Mouse (Mus musculus): ENCODE measurements around the gene Vmac. TPM values are rescaled to one million over a fixed set of nuclear protein-coding genes. Genes with fewer than 3 reads are reported as not detected.

The Vmac gene
- polyA plus RNA-seq, 1 experiment from 2014 or later = 17.5 TPM

DNA sequence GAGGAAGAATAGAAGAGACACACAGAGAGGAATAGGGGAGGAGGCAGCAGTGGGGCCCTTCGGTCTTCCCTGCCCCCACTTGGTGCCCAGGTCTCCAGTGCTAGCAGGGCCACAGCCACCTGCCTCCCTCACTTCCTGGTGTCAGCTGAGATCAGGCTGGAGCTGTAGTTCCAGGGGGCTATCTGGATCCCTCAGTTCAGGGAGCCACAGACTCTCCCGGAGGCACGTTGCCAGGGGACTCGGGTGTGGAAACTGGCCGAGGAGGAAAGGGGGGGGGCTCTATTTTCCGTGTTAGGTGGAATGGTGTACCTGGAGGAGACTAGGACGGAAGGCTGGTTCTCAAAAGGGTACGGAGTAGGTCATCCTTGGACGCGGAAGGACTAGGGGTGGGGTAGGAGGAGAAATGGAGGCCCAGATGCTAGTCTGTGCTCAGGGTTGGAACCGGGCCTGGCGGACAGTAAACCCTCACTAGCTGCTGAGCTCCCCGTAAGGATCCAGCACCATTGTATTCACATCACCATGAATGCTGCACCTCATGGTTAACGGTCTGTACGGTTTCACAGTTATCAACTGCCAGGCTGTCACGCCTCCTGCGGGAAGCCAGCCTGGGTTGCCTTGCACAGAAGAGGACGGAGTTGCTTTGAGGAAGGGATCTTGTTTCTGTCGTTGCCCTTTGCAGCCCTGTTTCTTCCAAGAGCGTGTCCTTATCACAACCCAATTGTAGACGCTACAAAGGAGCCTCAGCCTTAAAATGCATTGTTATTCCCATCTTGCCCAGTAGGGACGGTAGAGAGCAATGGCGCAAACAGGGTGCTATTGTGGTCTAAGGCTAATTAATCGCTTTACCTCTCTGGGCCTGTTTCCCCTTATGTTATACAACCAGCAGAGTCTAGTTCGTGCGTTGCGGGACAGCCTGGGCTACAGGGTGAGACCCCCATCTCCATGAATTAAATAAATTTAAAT, 45.2 kb upstream of the Vmac start:
- Histone ChIP-seq H3K27ac (ENCODE audit: low read length) (no peak overlapping the region), H3K9ac (replicated peaks; ENCODE audit: low read depth) (0 out of 2 replicates have a peak overlapping the region, but pooled peaks have one; percentile 43), H3K9me3 (ENCODE audit: low read length) (no peaks in the 10 kb centered on the region), H3K4me1 (ENCODE audit: insufficient read depth, low read depth, low read length) (peaks cover 6% of the 10 kb centered on the region; the same call in 1 of the 2 replicates), H3K4me2 (replicated peaks; ENCODE audit: low read depth, low read length) (no peak overlapping the region), H3K27me3 (replicated peaks; ENCODE audit: insufficient read depth, low read length) (no peaks in the 10 kb centered on the region), H3K4me3 (ENCODE audit: low read depth, low read length) (no peak overlapping the region), H3K36me3 (ENCODE audit: insufficient read depth, low read length) (no peaks in the 10 kb centered on the region)
- ATAC-seq (no peak), DNase-seq (ENCODE audit: low spot score) (peak; percentile 70)
- TF ChIP-seq EP300 (IDR thresholded peaks at IDR 0.05) (no peak), CTCF (IDR thresholded peaks at IDR 0.05) (peak; percentile 100)
- WGBS = 48% methylated on average over 27 of the region's 27 CpGs

DNA sequence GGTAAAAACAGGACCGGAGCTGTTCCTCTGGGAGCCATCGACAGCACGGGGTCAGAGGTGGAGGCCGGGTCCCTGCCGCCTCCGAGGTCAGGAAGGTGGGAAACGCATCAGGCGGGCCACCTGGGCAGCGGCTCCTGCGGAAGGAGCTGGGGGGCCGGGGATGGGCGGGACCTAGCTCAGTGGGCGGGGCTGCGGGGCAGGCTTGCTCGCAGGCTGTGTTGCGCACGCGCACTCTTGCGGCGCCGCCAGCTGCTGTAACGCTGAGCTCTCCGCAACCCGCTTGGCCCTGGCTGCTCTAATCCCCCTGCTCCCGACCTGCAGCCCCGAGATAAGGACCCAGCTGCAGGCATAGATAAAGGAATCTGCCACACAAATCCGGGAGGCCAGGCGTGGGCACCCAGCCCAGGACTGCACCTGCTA, 44.2 kb upstream of the Vmac start:
- peaks cover 3% of the 10 kb centered on the region; the same call in 1 of the 2 replicates for H3K27me3 ChIP-seq (replicated peaks; ENCODE audit: insufficient read depth, low read length)
- peak overlapping the region; percentile 38 for H3K4me3 ChIP-seq (ENCODE audit: low read depth, low read length)
- 0% methylated on average over 23 of the region's 28 CpGs for WGBS
- H3K4me2 ChIP-seq (replicated peaks; ENCODE audit: low read depth, low read length) = peak overlapping the region; percentile 72
- H3K36me3 ChIP-seq (ENCODE audit: insufficient read depth, low read length) = no peaks in the 10 kb centered on the region
- no peak for TF ChIP-seq CTCF (IDR thresholded peaks at IDR 0.05)
- TF ChIP-seq EP300 (IDR thresholded peaks at IDR 0.05) = no peak
- ATAC-seq (peak; percentile 18), DNase-seq (ENCODE audit: low spot score) (peak; percentile 93)
- 0 out of 2 replicates have a peak overlapping the region, but pooled peaks have one; percentile 43 for H3K9ac ChIP-seq (replicated peaks; ENCODE audit: low read depth)
- peak overlapping the region; percentile 29; the same call in 1 of the 2 replicates for H3K27ac ChIP-seq (ENCODE audit: low read length)
- no peaks in the 10 kb centered on the region for H3K9me3 ChIP-seq (ENCODE audit: low read length)
- H3K4me1 ChIP-seq (ENCODE audit: insufficient read depth, low read depth, low read length) = peaks cover 9% of the 10 kb centered on the region; the same call in 1 of the 2 replicates

DNA sequence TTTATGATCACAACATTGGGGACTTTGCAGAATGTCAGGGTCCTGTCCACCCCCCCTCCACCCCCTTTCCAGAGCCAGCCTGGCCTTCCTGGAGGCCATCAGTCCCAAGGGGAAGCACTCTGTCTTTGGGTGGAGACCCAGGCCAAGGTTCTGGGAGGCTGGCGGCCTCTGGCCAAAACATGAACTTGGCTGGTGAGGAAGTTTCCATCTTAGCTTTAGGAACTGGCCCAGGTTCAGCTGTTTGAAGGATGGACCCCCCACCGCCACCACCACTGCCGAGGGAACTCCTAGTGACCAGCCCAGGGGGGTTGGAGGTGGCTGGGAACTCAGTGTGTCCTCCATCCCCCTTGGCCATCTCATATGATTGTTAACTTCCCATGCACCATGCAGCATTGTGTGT, 43.3 kb upstream of the Vmac start:
- 50% methylated on average over 3 of the region's 3 CpGs for WGBS
- no peak for DNase-seq (ENCODE audit: low spot score)
- TF ChIP-seq CTCF (IDR thresholded peaks at IDR 0.05) = no peak
- TF ChIP-seq EP300 (IDR thresholded peaks at IDR 0.05) = no peak
- no peak overlapping the region for H3K4me2 ChIP-seq (replicated peaks; ENCODE audit: low read depth, low read length)
- peaks cover 12% of the 10 kb centered on the region for H3K27me3 ChIP-seq (replicated peaks; ENCODE audit: insufficient read depth, low read length)
- H3K9ac ChIP-seq (replicated peaks; ENCODE audit: low read depth) = no peak overlapping the region
- H3K36me3 ChIP-seq (ENCODE audit: insufficient read depth, low read length) = no peaks in the 10 kb centered on the region
- H3K9me3 ChIP-seq (ENCODE audit: low read length) = no peaks in the 10 kb centered on the region
- H3K27ac ChIP-seq (ENCODE audit: low read length) = no peak overlapping the region
- H3K4me1 ChIP-seq (ENCODE audit: insufficient read depth, low read depth, low read length) = peaks cover 9% of the 10 kb centered on the region; the same call in 1 of the 2 replicates
- no peak for ATAC-seq
- no peak overlapping the region for H3K4me3 ChIP-seq (ENCODE audit: low read depth, low read length)

DNA sequence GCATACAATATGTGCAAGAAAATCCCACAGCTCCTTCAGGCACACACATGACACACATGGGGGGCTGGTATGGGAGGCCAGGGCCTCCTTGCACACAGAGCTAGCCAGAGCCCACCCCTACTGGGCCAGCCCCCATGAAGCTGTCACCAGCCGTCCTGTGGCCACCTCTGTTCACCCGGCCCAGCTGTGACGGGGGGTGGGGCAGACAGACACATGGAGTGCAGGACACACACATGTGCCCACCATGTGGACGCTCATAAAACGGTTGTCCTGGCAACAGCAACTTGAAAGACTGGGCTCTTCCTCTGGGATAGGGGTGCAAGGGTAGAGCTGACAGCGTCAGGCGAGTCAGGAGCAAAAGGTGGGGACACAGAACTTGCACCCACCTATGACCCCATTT, 41.4 kb upstream of the Vmac start:
- Histone ChIP-seq H3K9me3 (ENCODE audit: low read length) (no peaks in the 10 kb centered on the region), H3K4me2 (replicated peaks; ENCODE audit: low read depth, low read length) (no peak overlapping the region), H3K9ac (replicated peaks; ENCODE audit: low read depth) (no peak overlapping the region), H3K4me1 (ENCODE audit: insufficient read depth, low read depth, low read length) (peaks cover 9% of the 10 kb centered on the region; the same call in 1 of the 2 replicates), H3K36me3 (ENCODE audit: insufficient read depth, low read length) (no peaks in the 10 kb centered on the region), H3K4me3 (ENCODE audit: low read depth, low read length) (no peak overlapping the region), H3K27ac (ENCODE audit: low read length) (no peak overlapping the region), H3K27me3 (replicated peaks; ENCODE audit: insufficient read depth, low read length) (peaks cover 15% of the 10 kb centered on the region)
- ATAC-seq = no peak
- TF ChIP-seq EP300 (IDR thresholded peaks at IDR 0.05) = no peak
- no peak for DNase-seq (ENCODE audit: low spot score)
- WGBS = 41% methylated on average over 7 of the region's 7 CpGs

DNA sequence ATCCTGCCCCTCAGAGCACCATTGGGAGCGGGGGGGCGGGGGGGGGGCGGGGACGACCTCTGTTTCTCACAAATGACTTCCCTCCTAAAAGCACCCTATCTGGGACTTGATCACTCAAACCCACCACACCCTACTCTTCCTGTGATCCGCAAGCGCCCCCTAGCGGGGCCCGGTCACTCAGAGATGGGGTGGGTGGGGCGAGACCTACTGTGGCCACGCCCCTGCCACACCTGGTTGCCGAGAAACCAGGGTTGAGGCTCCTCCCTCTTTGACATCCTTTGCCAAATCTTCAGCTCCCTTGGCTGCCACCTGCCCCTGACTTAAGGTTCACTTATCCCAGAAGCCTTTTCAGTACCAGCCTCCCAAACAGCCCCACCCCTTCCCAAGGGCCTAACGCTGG, 40.3 kb upstream of the Vmac start:
- peak; percentile 68 for TF ChIP-seq CTCF (IDR thresholded peaks at IDR 0.05)
- no peak for TF ChIP-seq EP300 (IDR thresholded peaks at IDR 0.05)
- peak; percentile 87 for DNase-seq (ENCODE audit: low spot score)
- Histone ChIP-seq H3K9ac (replicated peaks; ENCODE audit: low read depth) (no peak overlapping the region), H3K4me3 (ENCODE audit: low read depth, low read length) (no peak overlapping the region), H3K27me3 (replicated peaks; ENCODE audit: insufficient read depth, low read length) (peaks cover 24% of the 10 kb centered on the region), H3K36me3 (ENCODE audit: insufficient read depth, low read length) (no peaks in the 10 kb centered on the region), H3K4me1 (ENCODE audit: insufficient read depth, low read depth, low read length) (peaks cover 8% of the 10 kb centered on the region; the same call in 1 of the 2 replicates), H3K9me3 (ENCODE audit: low read length) (no peaks in the 10 kb centered on the region), H3K4me2 (replicated peaks; ENCODE audit: low read depth, low read length) (peak overlapping the region; percentile 100; the same call in 1 of the 2 replicates), H3K27ac (ENCODE audit: low read length) (no peak overlapping the region)
- peak; percentile 54 for ATAC-seq
- WGBS = 5% methylated on average over 12 of the region's 12 CpGs

DNA sequence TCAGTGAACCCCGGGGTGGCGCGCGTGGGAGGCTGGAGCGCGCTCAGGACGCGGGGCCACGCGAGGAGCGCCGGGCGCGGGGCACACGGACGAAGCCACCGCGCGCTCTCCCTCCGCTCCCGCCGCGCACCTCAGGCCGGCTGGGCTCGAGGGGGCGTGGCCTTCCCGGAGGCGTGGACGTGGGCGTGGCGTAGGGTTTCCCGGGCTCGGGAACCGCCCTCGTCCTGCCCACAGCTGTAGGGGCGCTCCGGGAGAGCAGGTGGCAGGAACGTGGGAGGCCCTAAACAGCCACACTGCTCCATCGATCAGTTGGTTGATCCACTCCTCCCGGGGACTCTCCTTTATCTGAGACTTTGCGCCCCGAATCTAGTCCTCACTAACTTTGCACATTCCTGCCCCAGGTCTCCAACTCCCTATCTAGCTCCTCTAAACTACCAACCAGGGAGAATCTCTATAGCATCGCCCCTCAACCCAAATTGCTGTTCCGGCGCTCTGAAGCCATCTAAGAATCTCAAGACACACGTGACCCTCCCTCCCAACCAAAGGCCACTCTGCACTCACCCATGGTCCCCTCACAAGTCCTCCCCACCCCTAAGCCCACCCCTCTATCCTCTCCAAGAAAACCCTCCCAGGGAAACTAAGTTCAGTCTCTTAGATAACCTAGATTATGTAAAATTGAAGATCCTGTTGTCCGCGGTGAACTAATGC, 39.7 kb upstream of the Vmac start, which contains the start of gene Nrtn:
Gene Nrtn, minus strand, starts transcription at position 115 of the 708 bp plus-strand sequence.
- H3K9me3 ChIP-seq (ENCODE audit: low read length) = no peaks in the 10 kb centered on the region
- 0 out of 2 replicates have a peak, but pooled peaks cover 6% of the 10 kb centered on the region for H3K4me1 ChIP-seq (ENCODE audit: insufficient read depth, low read depth, low read length)
- H3K4me2 ChIP-seq (replicated peaks; ENCODE audit: low read depth, low read length) = peak within 1 kb of the TSS; percentile 100
- H3K36me3 ChIP-seq (ENCODE audit: insufficient read depth, low read length) = no peaks in the 10 kb centered on the region
- no peak for TF ChIP-seq CTCF (IDR thresholded peaks at IDR 0.05)
- no peak for TF ChIP-seq EP300 (IDR thresholded peaks at IDR 0.05)
- peak within 1 kb of the TSS; percentile 49 for H3K4me3 ChIP-seq (ENCODE audit: low read depth, low read length)
- DNase-seq (ENCODE audit: low spot score) = peak; percentile 91
- H3K9ac ChIP-seq (replicated peaks; ENCODE audit: low read depth) = peak within 1 kb of the TSS; percentile 32; the same call in 1 of the 2 replicates
- no peak within 1 kb of the TSS for H3K27ac ChIP-seq (ENCODE audit: low read length)
- 3% methylated on average over 12 of the region's 48 CpGs for WGBS
- ATAC-seq = peak; percentile 80
- peaks cover 25% of the 10 kb centered on the region for H3K27me3 ChIP-seq (replicated peaks; ENCODE audit: insufficient read depth, low read length)

Measured in lung, postnatal 0 days (tissue).